Comparison of ENCODE assay signal across 16 mouse cellular contexts in the genomic region with DNA sequence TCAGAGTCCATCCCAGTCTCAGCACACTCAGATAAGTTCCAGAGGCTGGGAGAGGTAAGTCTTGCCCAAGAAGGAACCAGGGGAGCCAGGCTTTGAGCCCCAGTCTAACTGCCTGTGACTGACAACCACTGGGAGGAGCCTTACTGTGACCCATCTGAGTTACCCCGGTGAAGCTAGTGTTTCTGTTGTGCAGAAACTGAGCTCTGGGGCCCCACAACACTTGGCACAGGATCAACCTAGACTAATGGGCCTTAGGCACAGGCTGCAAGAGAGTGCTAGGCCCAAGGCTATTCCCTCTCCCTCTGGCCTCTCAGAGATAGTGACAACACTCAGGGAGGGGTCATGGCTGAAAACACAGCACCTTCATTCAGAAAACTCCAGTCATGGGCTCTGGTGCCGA. TPM values are rescaled to one million over a fixed set of nuclear protein-coding genes. Genes with fewer than 3 reads are reported as not detected.
"Had no signal": no experiment of that assay in that cellular context is flagged by ENCODE, and none has a peak within 500 bp of the region (broad histone marks: within the 10 kb centered on the region; RNA-seq: fewer than 3 reads in every experiment).

No protein-coding gene starts in this region.

- H3K9me3 ChIP-seq: limb, embryonic 12.5 days; liver, embryonic 13.5 days; lung, embryonic 15.5 days; midbrain, embryonic 12.5 days; neural tube, embryonic 12.5 days; stomach, embryonic 15.5 days had no signal

- H3K9ac ChIP-seq: limb, embryonic 12.5 days; liver, embryonic 13.5 days; liver, postnatal 0 days; lung, embryonic 15.5 days; midbrain, embryonic 12.5 days; neural tube, embryonic 12.5 days; stomach, embryonic 15.5 days had no signal

- H3K4me3 ChIP-seq: left cerebral cortex, adult 2 months; limb, embryonic 12.5 days; liver, embryonic 13.5 days; lung, embryonic 15.5 days; midbrain, embryonic 12.5 days; myocyte; neural tube, embryonic 12.5 days; stomach, embryonic 15.5 days had no signal

- H3K36me3 ChIP-seq: limb, embryonic 12.5 days; lung, embryonic 15.5 days; midbrain, embryonic 12.5 days; neural tube, embryonic 12.5 days; stomach, embryonic 15.5 days had no signal

- H3K27ac ChIP-seq: left cerebral cortex, adult 2 months; limb, embryonic 12.5 days; lung, embryonic 15.5 days; midbrain, embryonic 12.5 days; neural tube, embryonic 12.5 days; stomach, embryonic 15.5 days had no signal

- H3K4me2 ChIP-seq: limb, embryonic 12.5 days; lung, embryonic 15.5 days; midbrain, embryonic 12.5 days; neural tube, embryonic 12.5 days; stomach, embryonic 15.5 days had no signal

- ATAC-seq: liver, postnatal 0 days had no signal

- DNase-seq: kidney, adult 8-10 months; kidney, postnatal 25 days; liver; liver, embryonic 13.5 days; liver, postnatal 0 days; lung, postnatal 14 days; retina, postnatal 1 day; thymus, postnatal 36 days had no signal

- H3K27me3 ChIP-seq: limb, embryonic 12.5 days; liver, embryonic 13.5 days; lung, embryonic 15.5 days; midbrain, embryonic 12.5 days; neural tube, embryonic 12.5 days; stomach, embryonic 15.5 days had no signal

RNA-seq across cellular contexts. Expression of gene Tmprss6, which starts 17.2 kb away (rescaled TPM):
- total RNA-seq: neutrophil, adult 5-6 weeks had no signal

RNA-seq across cellular contexts. Expression of gene Kctd17, which starts 22.8 kb away (rescaled TPM):
- total RNA-seq: neutrophil, adult 5-6 weeks had no signal

RNA-seq across cellular contexts. Expression of gene Il2rb, which starts 43.9 kb away (rescaled TPM):
- polyA plus RNA-seq: midbrain, embryonic 12.5 days; neural tube, embryonic 12.5 days had no signal
